Mouse (Mus musculus) kidney, postnatal 25 days (tissue): Measurements from ENCODE around the gene Ppp2r5c.

ENCODE experiments used
- DNase-seq, 2 experiments: peaks; one replicate each; pipeline ENCODE4 v3.0.0; 2021; ENCODE audit warnings: mixed read lengths in 2 of 2

The Ppp2r5c gene

GRCm38 (mm10) chr12:110512884-110513283, 66.0 kb downstream of the Ppp2r5c start:
- peak in 1 of 2 experiments; percentile 23 for DNase-seq

GRCm38 (mm10) chr12:110515676-110516075, 68.8 kb downstream of the Ppp2r5c start:
- peak in 1 of 2 experiments; percentile 44 for DNase-seq

GRCm38 (mm10) chr12:110520236-110520987, 73.5 kb downstream of the Ppp2r5c start:
- DNase-seq, result no peak

- DNase-seq, result no peak
Observed at GRCm38 (mm10) chr12:110523526-110523925, 76.6 kb downstream of the Ppp2r5c start.

- DNase-seq, result no peak
Observed at GRCm38 (mm10) chr12:110532711-110533110, 85.8 kb downstream of the Ppp2r5c start.

GRCm38 (mm10) chr12:110533151-110533550, 86.2 kb downstream of the Ppp2r5c start:
- no peak for DNase-seq

- DNase-seq, result no peak
Observed at GRCm38 (mm10) chr12:110533832-110534231, 86.9 kb downstream of the Ppp2r5c start.

- peak; percentile 38 to 71 for DNase-seq
Observed at GRCm38 (mm10) chr12:110535361-110535760, 88.4 kb downstream of the Ppp2r5c start.

GRCm38 (mm10) chr12:110537751-110538150, 90.8 kb downstream of the Ppp2r5c start:
- DNase-seq, result peak; percentile 47 to 72

GRCm38 (mm10) chr12:110539346-110539745, 92.4 kb downstream of the Ppp2r5c start:
- peak; percentile 25 to 49 for DNase-seq

GRCm38 (mm10) chr12:110539798-110540197, 92.9 kb downstream of the Ppp2r5c start:
- DNase-seq, result no peak

GRCm38 (mm10) chr12:110540273-110540672, 93.4 kb downstream of the Ppp2r5c start:
- DNase-seq, result peak; percentile 34 to 56

- peak in 1 of 2 experiments; percentile 17 for DNase-seq
Observed at GRCm38 (mm10) chr12:110541001-110541400, 94.1 kb downstream of the Ppp2r5c start.

GRCm38 (mm10) chr12:110541528-110541927, 94.6 kb downstream of the Ppp2r5c start:
- no peak for DNase-seq

GRCm38 (mm10) chr12:110545040-110545701, 98.3 kb downstream of the Ppp2r5c start:
- DNase-seq, result no peak

- DNase-seq, result no peak
Observed at GRCm38 (mm10) chr12:110547573-110547972, 100.7 kb downstream of the Ppp2r5c start.

- peak; percentile 16 to 54 for DNase-seq
Observed at GRCm38 (mm10) chr12:110549437-110550112, 102.7 kb downstream of the Ppp2r5c start.

GRCm38 (mm10) chr12:110550364-110550763, 103.4 kb downstream of the Ppp2r5c start:
- no peak for DNase-seq

- no peak for DNase-seq
Observed at GRCm38 (mm10) chr12:110552113-110552512, 105.2 kb downstream of the Ppp2r5c start.

- DNase-seq, result no peak
Observed at GRCm38 (mm10) chr12:110553362-110553761, 106.4 kb downstream of the Ppp2r5c start.

GRCm38 (mm10) chr12:110555536-110556240, 108.8 kb downstream of the Ppp2r5c start:
- no peak for DNase-seq

- no peak for DNase-seq
Observed at GRCm38 (mm10) chr12:110556861-110557628, 110.1 kb downstream of the Ppp2r5c start.
